Mouse (Mus musculus) MEL (cell line): ENCODE measurements around the gene Abcb1b. TPM values are rescaled to one million over a fixed set of nuclear protein-coding genes. Genes with fewer than 3 reads are reported as not detected.

Experiments used
- DNase-seq: peaks from one replicate; pipeline ENCODE4 v3.0.0; 2011; ENCODE audit warnings: low read depth, low spot score
- H3K27ac ChIP-seq: 2 replicates; pipeline ENCODE4 v1.5.1; 2012; ENCODE audit warnings: low read depth, mild to moderate bottlenecking, control low read depth, low read length, moderate library complexity; ENCODE audit not compliant: control insufficient read depth
- H3K27me3 ChIP-seq, 2 experiments: fragments of 150-350 bp in 1 of 2; sonication (generic) in 1 of 2; 2 replicates each; pipeline ENCODE4 v1.6.1; 2012; ENCODE audit warnings: low read length in 2 of 2, mild to moderate bottlenecking in 2 of 2, improper control_type of control experiment in 1 of 2, moderate library complexity in 1 of 2; ENCODE audit not compliant: insufficient read depth in 2 of 2, control insufficient read depth in 1 of 2
- H3K36me3 ChIP-seq, 2 experiments: 2 replicates each; pipeline ENCODE4 v1.6.1; 2012 to 2014; ENCODE audit warnings: low read length in 2 of 2, improper control_type of control experiment in 1 of 2, inconsistent platforms in 1 of 2, mild to moderate bottlenecking in 1 of 2; ENCODE audit not compliant: insufficient read depth in 2 of 2, control insufficient read depth in 1 of 2
- H3K4me1 ChIP-seq, 2 experiments: fragments of 150-350 bp in 1 of 2; sonication (generic) in 1 of 2; 2 replicates each; pipeline ENCODE4 v1.6.1; 2012; ENCODE audit warnings: low read length in 2 of 2, improper control_type of control experiment in 1 of 2, mild to moderate bottlenecking in 1 of 2; ENCODE audit not compliant: insufficient read depth in 2 of 2, control insufficient read depth in 1 of 2
- H3K4me3 ChIP-seq, 2 experiments: fragments of 150-350 bp in 1 of 2; sonication (generic) in 1 of 2; 2 replicates each; pipeline ENCODE4 v1.5.1; 2012; ENCODE audit warnings: low read depth in 2 of 2, low read length in 2 of 2, mild to moderate bottlenecking in 2 of 2, moderate library complexity in 2 of 2, control low read depth in 1 of 2, improper control_type of control experiment in 1 of 2; ENCODE audit not compliant: control insufficient read depth in 1 of 2, insufficient read depth in 1 of 2
- H3K79me2 ChIP-seq: 2 replicates; pipeline ENCODE4 v1.6.1; 2012; ENCODE audit warnings: mild to moderate bottlenecking, low read length, moderate library complexity; ENCODE audit not compliant: control insufficient read depth, poor library complexity, insufficient read depth
- H3K9ac ChIP-seq: 2 replicates; pipeline ENCODE4 v1.6.1; 2012; ENCODE audit warnings: low read depth, mild to moderate bottlenecking, control low read depth, low read length, moderate library complexity; ENCODE audit not compliant: control insufficient read depth, poor library complexity, severe bottlenecking
- H3K9me3 ChIP-seq: fragments of 150-350 bp; sonication (generic); replicated peaks from 2 replicates; pipeline ENCODE4 v1.6.1; 2012; ENCODE audit warnings: mild to moderate bottlenecking, low read length, improper control_type of control experiment, moderate library complexity; ENCODE audit not compliant: insufficient read depth
- CHD2 ChIP-seq: IDR thresholded peaks from 2 replicates; pipeline ENCODE4 v1.6.1; 2011; ENCODE audit warnings: low read length, improper control_type of control experiment
- CTCF ChIP-seq, 3 experiments: IDR thresholded peaks in 2 of 3; conservative IDR thresholded peaks in 1 of 3; 2 replicates each; pipeline ENCODE4 v1.5.1; 2011 to 2012; ENCODE audit warnings: low read length in 3 of 3, low read depth in 2 of 3, mild to moderate bottlenecking in 2 of 3, improper control_type of control experiment in 1 of 3, inconsistent platforms in 1 of 3, mixed read lengths in 1 of 3, moderate library complexity in 1 of 3; ENCODE audit not compliant: control insufficient read depth in 1 of 3, insufficient read depth in 1 of 3, poor library complexity in 1 of 3, severe bottlenecking in 1 of 3
- E2F4 ChIP-seq: IDR thresholded peaks from 2 replicates; pipeline ENCODE4 v1.6.1; 2011; ENCODE audit warnings: low read depth, low read length, improper control_type of control experiment, borderline replicate concordance
- ELF1 ChIP-seq: IDR thresholded peaks from 2 replicates; pipeline ENCODE4 v1.6.1; 2014; ENCODE audit warnings: low read depth, mild to moderate bottlenecking, inconsistent platforms, low read length, improper control_type of control experiment, moderate library complexity
- EP300 ChIP-seq, 2 experiments: IDR thresholded peaks; 2 replicates each; pipeline ENCODE4 v1.6.1; 2011; ENCODE audit warnings: improper control_type of control experiment in 2 of 2, low read length in 2 of 2, low read depth in 1 of 2, mild to moderate bottlenecking in 1 of 2
- ETS1 ChIP-seq: IDR thresholded peaks from 2 replicates; pipeline ENCODE4 v1.6.1; 2012; ENCODE audit warnings: low read depth, mild to moderate bottlenecking, inconsistent platforms, low read length, improper control_type of control experiment, moderate library complexity
- GABPA ChIP-seq: IDR thresholded peaks from 2 replicates; pipeline ENCODE4 v1.6.1; 2012; ENCODE audit warnings: low read depth, mild to moderate bottlenecking, inconsistent platforms, low read length, improper control_type of control experiment, moderate library complexity
- GATA1 ChIP-seq: IDR thresholded peaks from 2 replicates; pipeline ENCODE4 v1.6.1; 2011; ENCODE audit warnings: low read depth, low read length, improper control_type of control experiment
- HCFC1 ChIP-seq: IDR thresholded peaks from 2 replicates; pipeline ENCODE4 v1.6.1; 2012; ENCODE audit warnings: low read depth, mild to moderate bottlenecking, inconsistent platforms, low read length, improper control_type of control experiment, moderate library complexity
- KAT2A ChIP-seq: conservative IDR thresholded peaks from 2 replicates; pipeline ENCODE4 v1.6.1; 2012; ENCODE audit warnings: low read depth, low read length, improper control_type of control experiment, inconsistent platforms
- MAX ChIP-seq: IDR thresholded peaks from 2 replicates; pipeline ENCODE4 v1.6.1; 2011; ENCODE audit warnings: low read length, improper control_type of control experiment
- MAZ ChIP-seq: IDR thresholded peaks from 2 replicates; pipeline ENCODE4 v1.6.1; 2012; ENCODE audit warnings: low read depth, mild to moderate bottlenecking, inconsistent platforms, low read length, improper control_type of control experiment
- MEF2A ChIP-seq: IDR thresholded peaks from 2 replicates; pipeline ENCODE4 v1.6.1; 2014; ENCODE audit warnings: low read depth, mild to moderate bottlenecking, inconsistent platforms, low read length, improper control_type of control experiment; ENCODE audit not compliant: poor library complexity, insufficient replicate concordance, severe bottlenecking; ENCODE audit errors: extremely low read depth
- MYB ChIP-seq: IDR thresholded peaks from 2 replicates; pipeline ENCODE4 v1.6.1; 2011; ENCODE audit warnings: mild to moderate bottlenecking, low read depth, low read length, improper control_type of control experiment
- NELFE ChIP-seq: IDR thresholded peaks from 2 replicates; pipeline ENCODE4 v1.6.1; 2011; ENCODE audit warnings: low read depth, low read length, improper control_type of control experiment
- NRF1 ChIP-seq: IDR thresholded peaks from 2 replicates; pipeline ENCODE4 v1.6.1; 2014; ENCODE audit warnings: low read depth, mild to moderate bottlenecking, inconsistent platforms, low read length, improper control_type of control experiment, moderate library complexity; ENCODE audit not compliant: poor library complexity, insufficient read depth, severe bottlenecking
- RCOR1 ChIP-seq: IDR thresholded peaks from 2 replicates; pipeline ENCODE4 v1.6.1; 2012; ENCODE audit warnings: low read depth, mild to moderate bottlenecking, inconsistent platforms, low read length, improper control_type of control experiment
- SIN3A ChIP-seq: IDR thresholded peaks from 2 replicates; pipeline ENCODE4 v1.6.1; 2012; ENCODE audit warnings: low read length, improper control_type of control experiment, inconsistent platforms
- TBP ChIP-seq: IDR thresholded peaks from 2 replicates; pipeline ENCODE4 v1.8.0; 2011; ENCODE audit warnings: low read depth, low read length, improper control_type of control experiment
- ZC3H11A ChIP-seq: IDR thresholded peaks from 2 replicates; pipeline ENCODE4 v1.6.1; 2012; ENCODE audit warnings: low read depth, mild to moderate bottlenecking, inconsistent platforms, low read length, improper control_type of control experiment
- ZMIZ1 ChIP-seq: IDR thresholded peaks from 2 replicates; pipeline ENCODE4 v1.6.1; 2012; ENCODE audit warnings: low read depth, mild to moderate bottlenecking, inconsistent platforms, low read length, improper control_type of control experiment, moderate library complexity
- polyA plus RNA-seq, 2 experiments: library from polyadenylated mRNA; stranded (reverse) in 1 of 2; unstranded in 1 of 2; fragments of >175 nt in 1 of 2; fragments of >200 nt in 1 of 2; gene quantifications; 2 replicates each; pipeline versions ENCODE4 v1.2.1 to v1.2.4; 2012; ENCODE audit warnings: low replicate concordance in 2 of 2, low read depth in 1 of 2; ENCODE audit not compliant: insufficient read length in 2 of 2, insufficient read depth in 1 of 2, missing spikeins in 1 of 2
- total RNA-seq: library from RNA; depleted of rRNA; stranded (reverse); fragments of 300-350 nt; gene quantifications from 2 replicates; pipeline ENCODE4 v1.2.3, GENCODE M21; 2012

The Abcb1b gene
- total and polyA plus RNA-seq, 3 experiments = not detected

DNA sequence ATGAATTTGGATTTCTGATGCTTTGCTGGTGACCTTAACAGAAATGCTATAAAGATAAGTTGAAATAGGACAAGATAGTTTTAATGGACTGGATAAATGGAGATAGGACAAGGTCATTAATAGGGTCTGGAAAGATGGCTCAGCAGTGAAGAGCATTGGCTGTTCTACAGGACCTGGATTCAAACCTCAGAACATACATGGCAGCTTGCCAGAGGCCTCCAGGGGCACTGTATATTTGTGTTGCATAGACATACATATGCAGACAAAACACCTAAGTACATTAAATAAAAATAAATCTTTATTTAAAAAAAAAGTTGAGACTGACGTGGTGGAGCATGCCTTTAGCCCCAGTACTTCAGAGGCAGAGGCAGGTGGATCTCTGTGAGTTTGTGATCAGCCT is 103.1 kb downstream of the Abcb1b start:
- Histone ChIP-seq H3K27me3 (no peaks in the 10 kb centered on the region), H3K36me3 (peaks cover 33 to 58% of the 10 kb centered on the region in 2 experiments), H3K9me3 (no peaks in the 10 kb centered on the region), H3K4me3 (no peak overlapping the region), H3K27ac (no peak overlapping the region), H3K4me1 (peaks cover 3 to 16% of the 10 kb centered on the region in 2 experiments), H3K9ac (no peak overlapping the region), H3K79me2 (peaks cover 13% of the 10 kb centered on the region)
- TF ChIP-seq CTCF (IDR thresholded peaks at IDR 0.05 in 2 of 3, conservative IDR thresholded peaks at IDR 0.05 in 1 of 3; ENCODE audit: control insufficient read depth in 1 of 3, insufficient read depth in 1 of 3, low read depth in 2 of 3, low read length in 3 of 3, poor library complexity in 1 of 3, severe bottlenecking in 1 of 3) (no peak), NELFE (no peak), EP300 (IDR thresholded peaks at IDR 0.05; ENCODE audit: low read depth in 1 of 2, low read length in 2 of 2) (no peak), E2F4 (no peak), RCOR1 (no peak), ZC3H11A (no peak), TBP (no peak), MAX (no peak), CHD2 (no peak), ELF1 (no peak), GABPA (no peak), SIN3A (no peak), ZMIZ1 (no peak), ETS1 (no peak), GATA1 (no peak), NRF1 (no peak), MEF2A (no peak), MYB (no peak), MAZ (no peak), KAT2A (no peak)
- no peak for DNase-seq

DNA sequence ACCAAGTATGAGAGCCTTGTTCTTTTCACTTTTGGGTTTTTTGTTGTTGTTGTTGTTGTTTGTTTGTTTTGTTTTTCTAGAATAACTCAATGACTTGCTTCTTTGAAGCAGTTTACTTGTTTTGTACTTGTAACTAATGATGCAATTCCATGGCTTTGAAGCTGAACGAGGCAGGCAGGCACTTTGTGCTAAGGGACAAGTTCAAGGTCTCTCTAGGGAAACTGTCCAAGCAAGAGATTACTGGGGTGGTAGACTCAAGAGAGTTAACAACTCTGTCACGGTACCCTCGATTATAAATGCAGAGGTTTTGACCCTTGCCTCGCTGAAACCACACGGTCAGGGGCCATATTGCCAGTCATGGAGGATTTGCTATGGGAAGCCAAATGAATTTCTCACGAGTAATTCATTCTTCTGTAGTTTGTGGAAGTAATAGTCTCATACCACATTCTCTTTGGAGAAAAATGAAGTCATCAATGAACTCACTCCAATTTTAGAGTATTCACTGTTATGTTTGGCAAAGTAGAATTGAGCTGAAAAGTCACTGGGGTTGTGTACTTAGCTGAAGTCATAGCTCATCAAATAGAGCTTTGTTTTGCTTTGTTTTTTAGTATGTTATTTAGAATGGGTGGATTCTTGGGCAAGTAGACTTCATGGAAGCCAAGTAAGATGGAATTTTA is 104.3 kb downstream of the Abcb1b start:
- Histone ChIP-seq H3K79me2 (peaks cover 8% of the 10 kb centered on the region), H3K27me3 (no peaks in the 10 kb centered on the region), H3K9me3 (no peaks in the 10 kb centered on the region), H3K27ac (no peak overlapping the region), H3K9ac (no peak overlapping the region), H3K4me3 (no peak overlapping the region), H3K36me3 (peaks cover 23 to 59% of the 10 kb centered on the region in 2 experiments), H3K4me1 (peaks cover 0 to 5% of the 10 kb centered on the region in 2 experiments; a peak in 2 of 4 replicates)
- TF ChIP-seq MEF2A = no peak
- TF ChIP-seq HCFC1 = no peak
- no peak for DNase-seq
